Mouse (Mus musculus) myocyte (in vitro differentiated cells): ENCODE measurements around the gene Map3k19.

Experiments
- E2F4 ChIP-seq: IDR thresholded peaks from one replicate; pipeline ENCODE4 v1.6.1; 2011; ENCODE audit warnings: mild to moderate bottlenecking, control low read depth, moderate library complexity; ENCODE audit not compliant: insufficient read depth
- MAX ChIP-seq: IDR thresholded peaks from one replicate; pipeline ENCODE4 v1.6.1; 2011; ENCODE audit warnings: low read depth, mild to moderate bottlenecking, control low read depth
- MYOD1 ChIP-seq, 3 experiments: IDR thresholded peaks; one replicate each; pipeline ENCODE4 v1.6.1; 2011; ENCODE audit warnings: control low read depth in 2 of 3, low read depth in 2 of 3, mild to moderate bottlenecking in 2 of 3, moderate library complexity in 1 of 3; ENCODE audit not compliant: insufficient read length in 2 of 3, control insufficient read depth in 1 of 3
- MYOG ChIP-seq, 3 experiments: IDR thresholded peaks; one replicate each; pipeline ENCODE4 v1.6.1; 2011; ENCODE audit warnings: control low read depth in 2 of 3, low read depth in 2 of 3, mild to moderate bottlenecking in 2 of 3; ENCODE audit not compliant: insufficient read length in 2 of 3, control insufficient read depth in 1 of 3, insufficient read depth in 1 of 3
- POLR2A ChIP-seq: IDR thresholded peaks from one replicate; pipeline ENCODE4 v1.6.1; 2011; ENCODE audit warnings: low read depth, mild to moderate bottlenecking, control low read depth, moderate library complexity; ENCODE audit not compliant: insufficient read length
- POLR2AphosphoS2 ChIP-seq: IDR thresholded peaks from one replicate; pipeline ENCODE4 v1.6.1; 2011; ENCODE audit warnings: low read depth, control low read depth; ENCODE audit not compliant: insufficient read length
- REST ChIP-seq: IDR thresholded peaks from one replicate; pipeline ENCODE4 v1.6.1; 2011; ENCODE audit warnings: mild to moderate bottlenecking, control low read depth, moderate library complexity; ENCODE audit not compliant: insufficient read depth, insufficient read length
- SRF ChIP-seq: IDR thresholded peaks from one replicate; pipeline ENCODE4 v1.6.1; 2011; ENCODE audit warnings: low read depth; ENCODE audit not compliant: control insufficient read depth, insufficient read length
- TCF12 ChIP-seq: IDR thresholded peaks from one replicate; pipeline ENCODE4 v1.6.1; 2011; ENCODE audit warnings: mild to moderate bottlenecking, control low read depth; ENCODE audit not compliant: poor library complexity, insufficient read depth, severe bottlenecking
- TCF3 ChIP-seq: IDR thresholded peaks from one replicate; pipeline ENCODE4 v1.6.1; 2011; ENCODE audit warnings: low read depth, control low read depth; ENCODE audit not compliant: insufficient read length
- USF1 ChIP-seq: IDR thresholded peaks from one replicate; pipeline ENCODE4 v1.6.1; 2011; ENCODE audit warnings: low read depth, mild to moderate bottlenecking, control low read depth, moderate library complexity

- TF ChIP-seq POLR2A (no peak), TCF12 (no peak), MYOG (IDR thresholded peaks at IDR 0.05; ENCODE audit: control insufficient read depth in 1 of 3, insufficient read depth in 1 of 3, insufficient read length in 2 of 3, low read depth in 2 of 3) (no peak), USF1 (no peak), SRF (no peak), REST (no peak), MYOD1 (IDR thresholded peaks at IDR 0.05; ENCODE audit: control insufficient read depth in 1 of 3, insufficient read length in 2 of 3, low read depth in 2 of 3) (no peak), MAX (no peak), E2F4 (no peak), POLR2AphosphoS2 (no peak), TCF3 (no peak)
These were observed 80.3 kb downstream of the Map3k19 start for GRCm38 (mm10) chr1:127774501-127774880.
